Mouse (Mus musculus): Measurements from ENCODE around the gene Mcl1.
"Not testable (repeated sequence)": the region's sequence is repeated elsewhere in the genome, so short reads cannot be mapped to it uniquely, and the experiment has no call there.

Gene Mcl1

DNA sequence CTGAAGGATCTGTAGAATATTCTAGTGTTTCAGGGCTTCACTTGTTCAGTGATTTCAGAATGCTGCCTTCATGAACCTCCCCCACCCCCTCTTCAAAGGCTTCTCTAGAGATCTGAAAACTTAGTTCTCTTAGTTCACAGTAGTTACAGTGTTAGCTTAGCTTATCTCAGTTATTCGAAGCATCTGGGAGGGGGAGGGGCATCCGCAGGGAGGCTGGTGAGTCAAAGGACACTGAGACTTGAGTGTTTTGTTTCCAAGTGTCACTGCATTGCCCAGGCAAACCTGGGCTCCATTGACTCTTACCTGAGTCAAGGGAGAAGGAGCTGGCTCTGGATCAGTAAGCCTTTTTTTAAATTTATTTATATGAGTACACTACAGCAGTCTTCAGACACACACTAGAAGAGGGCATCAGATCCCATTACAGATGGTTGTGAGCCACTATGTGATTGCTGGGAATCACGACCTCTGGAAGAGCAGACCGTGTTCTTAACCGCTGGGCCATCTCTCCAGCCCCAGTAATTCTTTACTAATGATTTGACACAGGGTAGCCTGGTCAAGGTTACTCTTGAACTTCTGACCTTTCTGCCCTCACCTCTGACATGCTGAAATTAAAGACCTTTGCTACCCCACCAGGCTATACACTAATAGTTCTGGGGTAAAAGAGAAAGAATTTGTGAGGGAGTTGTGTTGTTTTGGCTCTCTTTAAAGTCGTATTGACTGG is 7.7 kb downstream of the Mcl1 start:
- DNase-seq (ENCODE audit: low read depth, low spot score) = no peak

GRCm38 (mm10) chr3:95667521-95667920 is 8.9 kb downstream of the Mcl1 start:
- no peak for DNase-seq (ENCODE audit: low read depth, low spot score)

DNA sequence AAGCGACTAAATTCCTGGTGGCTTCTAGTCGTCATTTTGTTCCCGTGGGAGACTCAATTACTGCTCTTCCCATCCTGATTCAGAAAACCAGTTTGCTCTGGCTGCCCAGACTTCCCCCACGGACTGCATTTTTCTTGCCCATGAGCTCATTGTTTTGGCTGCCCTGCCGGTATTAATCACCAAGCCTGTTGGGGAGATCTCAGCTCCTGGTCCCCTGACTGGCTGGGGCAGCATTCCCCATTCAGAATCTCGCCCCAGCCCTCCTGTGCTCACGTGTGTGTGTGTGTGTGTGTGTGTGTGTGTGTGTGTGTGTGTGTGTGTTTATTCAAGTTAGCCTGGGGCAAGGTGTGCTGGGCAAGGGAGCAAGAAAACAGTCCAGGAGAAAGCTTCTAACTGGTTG is 9.4 kb downstream of the Mcl1 start:
- no peak for DNase-seq (ENCODE audit: low read depth, low spot score)

DNA sequence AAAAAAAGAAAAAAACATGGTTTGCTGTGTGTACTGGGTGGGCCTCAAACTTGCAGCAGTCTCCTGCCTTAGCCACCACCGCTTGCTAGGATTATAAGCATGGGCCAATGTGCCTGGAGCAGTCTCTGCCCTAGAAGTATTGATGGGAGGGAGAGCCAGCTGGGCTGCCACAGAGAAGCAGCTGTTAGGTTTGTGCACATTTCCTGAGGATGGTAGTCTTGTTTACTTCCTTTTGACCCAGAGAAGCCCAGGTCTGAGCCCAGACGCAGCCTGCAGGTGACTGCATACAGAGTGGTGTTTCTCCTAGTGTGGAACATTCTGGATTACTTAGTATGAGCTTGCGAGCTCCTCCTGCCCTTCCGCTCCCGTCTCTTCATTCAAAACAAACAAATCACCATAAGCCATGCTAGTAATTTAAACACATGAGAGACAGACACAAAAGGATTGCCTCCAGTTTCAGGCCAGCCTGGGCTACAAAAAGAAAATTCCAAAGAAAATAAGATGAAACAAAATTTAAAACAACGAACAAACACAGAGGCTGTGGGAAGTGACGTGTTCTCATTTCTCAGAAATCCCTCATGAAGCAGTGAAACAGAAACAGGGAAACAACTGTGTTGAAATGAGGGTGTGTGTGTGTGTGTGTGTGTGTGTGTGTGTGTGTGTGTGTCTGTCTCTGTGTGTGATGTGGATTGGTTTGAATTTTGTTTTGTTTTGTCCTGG is 10.2 kb downstream of the Mcl1 start:
- DNase-seq (ENCODE audit: low read depth, low spot score) = no peak

DNA sequence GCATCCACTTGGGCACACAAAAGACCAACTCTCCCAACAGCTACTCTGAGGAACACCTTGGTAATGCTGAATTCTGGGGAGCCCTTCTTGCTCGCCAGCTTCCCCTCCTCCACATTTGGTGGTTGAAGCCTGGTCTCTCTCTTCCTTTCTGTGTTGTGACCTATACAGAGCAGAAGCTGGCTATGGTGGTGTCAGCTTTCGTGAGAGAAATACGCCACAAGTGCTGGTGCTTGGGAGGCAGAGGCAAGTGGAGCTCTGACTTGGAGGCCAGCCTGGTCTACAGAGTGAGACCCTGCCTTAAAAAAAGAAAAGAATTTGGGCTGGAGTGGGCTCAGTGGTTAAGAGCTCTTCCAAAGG is 10.7 kb downstream of the Mcl1 start:
- DNase-seq (ENCODE audit: low read depth, low spot score) = no peak

- not testable (repeated sequence) for DNase-seq (ENCODE audit: low read depth, low spot score)
Observed at GRCm38 (mm10) chr3:95670419-95670818, 11.8 kb downstream of the Mcl1 start.

- DNase-seq (ENCODE audit: low read depth, low spot score) = no peak
Observed at GRCm38 (mm10) chr3:95671201-95671600, 12.6 kb downstream of the Mcl1 start.

- DNase-seq (ENCODE audit: low read depth, low spot score) = no peak
Observed at GRCm38 (mm10) chr3:95672461-95672860, 13.9 kb downstream of the Mcl1 start.

DNA sequence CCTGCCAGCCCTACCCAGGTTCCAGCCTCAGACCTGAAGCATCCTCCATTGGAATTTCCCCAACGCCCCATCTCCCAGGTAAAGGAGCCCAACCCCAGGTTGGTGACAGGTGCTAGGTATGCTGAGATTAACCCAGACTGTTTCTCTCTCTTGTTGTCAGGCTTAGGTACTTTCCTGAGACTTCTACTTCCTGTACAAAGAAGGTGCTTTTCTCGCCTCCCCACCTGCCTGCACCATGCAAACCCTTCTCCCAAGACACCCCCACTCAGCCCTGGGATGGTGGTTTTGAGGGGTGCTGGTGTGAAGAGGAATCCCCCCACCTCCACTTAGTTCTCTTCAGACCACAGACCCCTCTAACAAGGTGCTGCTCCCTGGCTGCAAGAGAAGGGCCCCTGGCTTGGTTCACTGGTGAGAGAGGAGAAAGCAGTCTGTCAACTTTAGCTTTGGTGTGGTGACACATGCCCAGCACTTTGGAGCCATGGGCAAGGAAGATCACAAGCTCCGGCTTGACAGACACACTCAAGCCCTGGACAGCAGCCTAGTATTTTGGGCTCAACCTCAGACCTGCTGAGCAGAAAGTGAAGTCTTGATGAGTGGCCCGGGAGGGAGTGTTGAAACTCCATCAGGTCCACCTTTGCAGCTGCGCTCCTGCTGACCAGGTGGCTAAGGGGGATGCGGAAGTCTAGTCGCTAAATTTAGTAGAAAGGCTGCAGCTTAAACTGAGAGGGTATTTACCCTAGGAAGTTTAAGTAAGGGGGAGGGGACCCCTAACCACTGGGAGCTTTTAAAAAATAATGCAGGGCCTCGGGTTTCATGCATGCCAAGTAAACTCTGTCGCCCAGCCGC is 14.5 kb downstream of the Mcl1 start:
- DNase-seq (ENCODE audit: low read depth, low spot score) = no peak

GRCm38 (mm10) chr3:95673707-95674211 is 15.2 kb downstream of the Mcl1 start:
- DNase-seq (ENCODE audit: low read depth, low spot score) = no peak

DNA sequence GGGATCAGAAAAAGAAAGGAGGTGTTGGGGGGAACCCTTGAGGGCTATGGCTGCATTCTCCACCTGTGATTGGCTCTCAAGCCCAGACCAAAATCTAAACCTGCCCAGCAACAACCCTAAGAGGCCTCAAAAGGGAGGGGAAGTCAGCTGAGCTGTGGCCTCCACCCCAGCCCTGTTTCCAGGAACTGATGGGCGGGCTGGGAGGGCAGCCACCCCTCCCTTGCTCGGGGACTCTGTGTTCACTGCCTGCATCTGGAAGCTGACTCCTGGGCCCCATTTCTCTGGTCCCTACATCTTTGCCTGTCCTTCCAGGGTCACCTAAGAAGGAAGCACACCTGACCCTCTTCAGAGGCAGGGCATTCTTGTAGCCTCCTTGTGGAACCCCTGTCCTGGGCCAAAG is 15.6 kb downstream of the Mcl1 start:
- no peak for DNase-seq (ENCODE audit: low read depth, low spot score)

DNA sequence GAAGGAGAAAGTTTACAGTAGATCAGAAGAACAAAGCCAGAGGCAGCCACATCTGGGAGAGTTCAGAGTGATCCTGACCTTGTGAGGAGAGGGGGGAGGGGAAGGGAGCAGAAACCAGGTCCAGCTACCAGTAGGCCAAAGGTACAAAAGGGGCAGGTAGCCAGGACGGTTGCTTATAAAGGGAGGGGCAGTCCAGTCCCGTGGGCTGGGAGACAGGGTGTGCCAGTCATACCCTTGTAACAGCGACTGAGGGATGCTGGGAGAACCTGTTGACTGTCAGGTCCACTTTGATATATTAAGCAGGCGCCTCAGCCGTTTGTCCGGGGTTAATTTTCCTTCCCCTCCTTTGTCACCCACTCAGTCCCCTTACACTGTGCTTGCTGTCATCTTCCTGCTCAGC is 16.2 kb downstream of the Mcl1 start:
- DNase-seq (ENCODE audit: low read depth, low spot score) = no peak

- no peak for DNase-seq (ENCODE audit: low read depth, low spot score)
Observed at GRCm38 (mm10) chr3:95675301-95676092, 16.9 kb downstream of the Mcl1 start.

GRCm38 (mm10) chr3:95676745-95677419 is 18.3 kb downstream of the Mcl1 start:
- no peak for DNase-seq (ENCODE audit: low read depth, low spot score)

DNA sequence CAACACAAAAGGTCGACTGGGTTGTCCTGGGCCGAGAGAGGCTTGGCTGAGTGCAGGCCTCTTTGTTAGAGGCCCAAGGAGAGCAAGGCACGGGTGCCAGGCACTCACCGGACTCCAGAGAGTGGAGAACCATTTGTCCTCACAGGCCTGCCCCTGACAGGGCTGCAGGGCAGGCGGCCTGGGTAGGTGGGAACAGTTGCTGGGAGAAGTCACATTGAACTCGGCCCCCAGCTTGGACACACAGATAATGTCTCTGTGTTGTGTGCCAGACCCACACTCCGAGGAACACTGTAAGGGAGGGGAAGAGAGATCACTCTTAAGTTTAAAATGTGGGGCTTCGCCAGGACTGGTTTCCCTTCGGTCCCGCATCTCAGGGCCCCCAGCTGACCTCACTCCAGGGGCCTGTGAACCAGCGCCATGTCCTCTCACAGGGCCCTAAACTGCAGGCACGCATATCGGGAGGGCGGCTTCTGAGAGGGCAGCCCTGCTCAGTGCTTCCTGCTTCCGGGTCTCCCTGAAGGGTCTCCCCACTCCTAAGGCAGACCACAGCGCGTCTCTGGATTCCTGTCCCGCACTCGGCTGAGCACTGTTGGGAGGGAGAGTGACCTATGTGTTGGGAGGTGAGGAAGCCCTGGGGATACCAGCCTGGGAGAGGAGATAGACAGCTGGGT is 19.0 kb downstream of the Mcl1 start:
- no peak for DNase-seq (ENCODE audit: low read depth, low spot score)

GRCm38 (mm10) chr3:95679551-95679950 is 21.0 kb downstream of the Mcl1 start:
- no peak for DNase-seq (ENCODE audit: low read depth, low spot score)

DNA sequence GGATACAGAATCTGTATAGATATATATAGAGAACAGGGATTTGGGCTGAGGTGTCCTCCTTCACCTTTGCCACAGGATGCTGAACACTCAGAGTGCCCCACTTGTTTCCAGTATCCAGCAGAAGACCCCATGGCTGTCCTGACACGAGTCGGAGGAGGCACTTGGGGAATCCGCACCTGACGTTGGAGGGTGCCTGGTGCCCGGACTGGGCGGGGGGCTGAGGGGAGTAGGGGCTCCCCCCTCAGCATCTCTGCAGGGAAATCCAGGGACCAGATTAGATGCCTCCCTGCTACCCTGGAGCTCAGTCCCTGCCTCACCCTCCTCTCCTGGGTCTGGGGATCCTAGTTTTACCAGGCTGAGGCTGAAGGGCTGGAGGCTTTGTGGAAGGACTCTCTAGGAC is 22.1 kb downstream of the Mcl1 start:
- DNase-seq (ENCODE audit: low read depth, low spot score) = no peak

- no peak for DNase-seq (ENCODE audit: low read depth, low spot score)
Observed at GRCm38 (mm10) chr3:95681365-95681764, 22.8 kb downstream of the Mcl1 start.

DNA sequence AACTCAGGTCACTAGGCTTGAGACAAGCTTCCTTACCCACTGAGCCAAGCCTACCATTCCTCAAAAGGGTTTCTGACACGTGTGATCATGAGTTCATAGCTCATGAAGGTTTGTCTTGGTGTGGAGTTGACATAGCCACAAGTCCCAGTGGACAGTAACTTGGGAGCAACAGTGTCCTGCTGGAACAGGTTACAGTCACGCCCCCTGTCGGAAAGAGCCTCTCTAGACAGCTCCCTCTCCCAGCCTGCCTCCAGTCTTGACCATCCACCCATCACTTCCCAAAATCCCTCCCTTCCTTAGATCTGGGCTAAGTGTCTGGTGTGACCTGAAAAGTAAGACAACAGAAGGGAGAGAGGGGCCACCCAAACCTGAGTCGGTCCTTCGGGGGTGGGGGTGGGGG is 24.3 kb downstream of the Mcl1 start:
- DNase-seq (ENCODE audit: low read depth, low spot score) = no peak

- no peak for DNase-seq (ENCODE audit: low read depth, low spot score)
Observed at GRCm38 (mm10) chr3:95684846-95685245, 26.3 kb downstream of the Mcl1 start.
